Mouse (Mus musculus): ENCODE results near the gene Dpm3. TPM values are rescaled to one million over a fixed set of nuclear protein-coding genes. Genes with fewer than 3 reads are reported as not detected.

Dpm3 gene
- polyA plus RNA-seq, 1 experiment, result 26.1 TPM

DNA sequence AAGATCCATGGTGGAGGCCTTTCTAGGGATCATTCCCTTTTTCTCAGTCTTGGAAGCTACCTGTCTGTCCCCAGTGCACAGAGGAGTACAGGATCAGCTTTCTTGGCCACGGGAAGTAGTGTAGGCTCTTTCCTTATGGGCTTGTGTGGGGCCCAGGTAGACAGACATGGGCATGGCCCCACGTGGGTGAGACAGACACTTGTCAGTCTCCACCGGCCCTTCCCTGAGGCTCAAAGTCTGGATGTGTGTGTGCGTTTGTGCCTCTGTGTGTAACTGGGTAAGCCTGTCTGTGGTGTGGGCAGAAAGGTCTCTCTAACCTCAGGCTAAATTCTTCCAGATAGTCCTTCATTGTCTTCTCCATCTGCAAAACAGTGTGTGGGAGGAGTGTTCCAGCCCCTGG lies 45.9 kb downstream of the Dpm3 start:
- Histone ChIP-seq H3K27me3 (ENCODE audit: control insufficient read depth) (peaks cover 6% of the 10 kb centered on the region), H3K4me1 (ENCODE audit: control insufficient read depth) (no peaks in the 10 kb centered on the region), H3K9me3 (ENCODE audit: control insufficient read depth, low read length) (no peaks in the 10 kb centered on the region), H3K36me3 (ENCODE audit: control insufficient read depth) (no peaks in the 10 kb centered on the region), H3K4me3 (replicated peaks) (no peak overlapping the region)
- no peak for TF ChIP-seq GATA1 (IDR thresholded peaks at IDR 0.05; ENCODE audit: low read length)

DNA sequence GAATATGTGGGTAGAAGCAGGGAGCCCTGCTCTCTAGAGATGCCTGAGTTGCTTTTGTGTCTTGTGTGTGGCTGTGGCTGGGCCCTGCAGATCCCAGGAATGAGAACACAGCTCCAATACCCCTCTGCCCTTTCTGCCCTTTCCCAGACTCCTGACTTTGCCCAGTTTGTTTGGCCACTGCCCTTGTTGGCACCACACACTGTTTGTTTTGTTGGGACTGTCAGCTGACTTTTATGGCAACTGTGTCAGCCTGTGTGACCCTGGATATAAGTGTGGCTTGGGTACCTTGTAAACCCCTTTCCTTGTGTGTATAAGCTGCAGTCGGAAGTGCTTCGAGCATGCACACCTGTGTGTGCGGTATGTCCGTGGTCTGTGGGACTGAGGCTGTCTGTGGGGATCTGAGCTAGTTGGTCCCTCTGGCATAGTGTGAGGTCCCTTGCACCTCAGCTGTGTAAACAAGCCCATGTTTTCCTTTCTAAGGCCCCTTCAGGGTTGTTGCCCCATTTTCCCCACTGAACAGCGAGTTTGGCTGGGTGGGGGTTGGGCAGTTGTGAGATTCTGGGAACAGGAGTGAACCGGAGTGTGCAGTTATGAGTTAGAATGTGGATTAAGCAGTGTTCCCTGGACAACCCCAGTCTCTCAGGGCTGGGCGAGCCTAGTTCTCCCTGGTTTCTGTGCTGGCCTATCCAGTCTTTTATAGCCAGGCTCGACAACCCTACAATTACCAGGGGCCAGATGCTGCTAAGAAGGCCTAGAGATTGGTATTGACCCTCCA lies 46.6 kb downstream of the Dpm3 start:
- Histone ChIP-seq H3K4me3 (replicated peaks) (no peak overlapping the region), H3K4me1 (ENCODE audit: control insufficient read depth) (no peaks in the 10 kb centered on the region), H3K9me3 (ENCODE audit: control insufficient read depth, low read length) (no peaks in the 10 kb centered on the region), H3K36me3 (ENCODE audit: control insufficient read depth) (no peaks in the 10 kb centered on the region), H3K27me3 (ENCODE audit: control insufficient read depth) (peaks cover 2% of the 10 kb centered on the region; the same call in 1 of the 2 replicates)
- TF ChIP-seq GATA1 (IDR thresholded peaks at IDR 0.05; ENCODE audit: low read length) (no peak), TAL1 (IDR thresholded peaks at IDR 0.05; ENCODE audit: low read length) (no peak)

DNA sequence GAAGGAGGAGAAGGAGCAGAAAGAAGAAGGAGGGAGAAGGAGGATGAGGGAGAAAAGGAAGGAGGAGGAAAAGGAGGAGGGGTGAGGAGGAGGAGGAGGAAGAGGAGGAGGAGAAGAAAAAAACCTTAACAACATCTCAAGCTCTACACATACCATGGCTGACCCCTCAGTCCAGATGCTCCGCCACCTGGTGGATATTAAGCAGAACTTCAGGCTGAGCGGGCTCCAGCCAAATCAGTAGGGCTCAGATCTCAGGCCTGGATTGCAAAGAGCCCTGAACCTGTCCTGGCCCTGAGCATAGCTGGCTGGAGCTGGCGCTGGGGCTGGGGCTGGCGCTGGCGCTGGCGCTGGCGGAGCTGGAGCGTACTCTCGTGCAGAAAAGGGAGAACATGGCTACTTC lies 48.9 kb downstream of the Dpm3 start:
- Histone ChIP-seq H3K36me3 (ENCODE audit: control insufficient read depth) (no peaks in the 10 kb centered on the region), H3K9me3 (ENCODE audit: control insufficient read depth, low read length) (no peaks in the 10 kb centered on the region), H3K4me3 (replicated peaks) (no peak overlapping the region), H3K4me1 (ENCODE audit: control insufficient read depth) (no peaks in the 10 kb centered on the region), H3K27me3 (ENCODE audit: control insufficient read depth) (no peaks in the 10 kb centered on the region; the same call in 1 of the 2 replicates)
- no peak for TF ChIP-seq TAL1 (IDR thresholded peaks at IDR 0.05; ENCODE audit: low read length)
- TF ChIP-seq GATA1 (IDR thresholded peaks at IDR 0.05; ENCODE audit: low read length), result no peak

DNA sequence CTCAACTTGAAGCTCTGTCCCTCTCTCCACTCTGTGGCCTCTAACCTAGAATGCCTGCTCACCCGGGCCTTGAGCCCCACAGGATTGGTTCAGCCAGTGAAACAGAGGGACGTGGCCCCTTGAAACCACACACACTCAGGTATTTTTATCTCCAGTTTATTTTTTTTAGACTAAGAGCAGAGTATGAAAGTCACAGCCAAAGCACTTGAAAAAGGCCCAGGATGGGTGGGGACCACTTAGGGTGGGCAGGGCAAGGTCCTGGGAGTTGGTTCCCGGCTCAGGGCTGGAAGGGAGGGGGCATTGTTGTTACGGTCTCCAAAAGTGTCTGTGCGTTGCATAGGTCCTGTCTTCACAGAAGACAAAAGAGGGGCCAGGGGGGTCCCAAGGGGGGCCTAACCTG lies 55.2 kb downstream of the Dpm3 start:
- H3K4me3 ChIP-seq (replicated peaks), result no peak overlapping the region
- peaks cover 42% of the 10 kb centered on the region for H3K27me3 ChIP-seq (ENCODE audit: control insufficient read depth)
- no peaks in the 10 kb centered on the region for H3K36me3 ChIP-seq (ENCODE audit: control insufficient read depth)
- no peaks in the 10 kb centered on the region; the same call in 1 of the 2 replicates for H3K9me3 ChIP-seq (ENCODE audit: control insufficient read depth, low read length)
- peaks cover 4% of the 10 kb centered on the region for H3K4me1 ChIP-seq (ENCODE audit: control insufficient read depth)
- TF ChIP-seq TAL1 (IDR thresholded peaks at IDR 0.05; ENCODE audit: low read length) (no peak), GATA1 (IDR thresholded peaks at IDR 0.05; ENCODE audit: low read length) (no peak)

DNA sequence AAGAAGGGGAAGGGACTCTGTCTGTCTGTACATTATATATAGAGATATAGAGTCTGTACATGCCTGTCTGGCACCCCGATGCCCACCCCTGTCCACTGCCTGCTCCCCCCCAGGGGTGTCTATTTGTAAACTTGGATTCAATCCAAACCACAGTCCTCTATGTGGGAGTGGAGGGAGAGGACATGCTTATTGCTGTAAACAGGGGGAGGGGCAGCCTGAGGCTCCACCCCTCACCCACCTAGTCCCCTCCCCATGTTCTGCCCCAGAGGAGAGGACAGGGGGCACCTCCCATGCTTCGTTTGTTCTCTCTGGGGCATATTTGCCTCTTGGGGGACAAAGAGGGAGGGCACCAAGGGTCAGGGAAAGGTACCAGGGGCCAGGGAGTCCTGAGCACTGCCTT lies 55.6 kb downstream of the Dpm3 start:
- H3K27me3 ChIP-seq (ENCODE audit: control insufficient read depth), result peaks cover 47% of the 10 kb centered on the region
- TF ChIP-seq TAL1 (IDR thresholded peaks at IDR 0.05; ENCODE audit: low read length), result no peak
- no peak for TF ChIP-seq GATA1 (IDR thresholded peaks at IDR 0.05; ENCODE audit: low read length)
- peaks cover 4% of the 10 kb centered on the region for H3K4me1 ChIP-seq (ENCODE audit: control insufficient read depth)
- no peaks in the 10 kb centered on the region; the same call in 1 of the 2 replicates for H3K9me3 ChIP-seq (ENCODE audit: control insufficient read depth, low read length)
- no peaks in the 10 kb centered on the region for H3K36me3 ChIP-seq (ENCODE audit: control insufficient read depth)
- no peak overlapping the region for H3K4me3 ChIP-seq (replicated peaks)

DNA sequence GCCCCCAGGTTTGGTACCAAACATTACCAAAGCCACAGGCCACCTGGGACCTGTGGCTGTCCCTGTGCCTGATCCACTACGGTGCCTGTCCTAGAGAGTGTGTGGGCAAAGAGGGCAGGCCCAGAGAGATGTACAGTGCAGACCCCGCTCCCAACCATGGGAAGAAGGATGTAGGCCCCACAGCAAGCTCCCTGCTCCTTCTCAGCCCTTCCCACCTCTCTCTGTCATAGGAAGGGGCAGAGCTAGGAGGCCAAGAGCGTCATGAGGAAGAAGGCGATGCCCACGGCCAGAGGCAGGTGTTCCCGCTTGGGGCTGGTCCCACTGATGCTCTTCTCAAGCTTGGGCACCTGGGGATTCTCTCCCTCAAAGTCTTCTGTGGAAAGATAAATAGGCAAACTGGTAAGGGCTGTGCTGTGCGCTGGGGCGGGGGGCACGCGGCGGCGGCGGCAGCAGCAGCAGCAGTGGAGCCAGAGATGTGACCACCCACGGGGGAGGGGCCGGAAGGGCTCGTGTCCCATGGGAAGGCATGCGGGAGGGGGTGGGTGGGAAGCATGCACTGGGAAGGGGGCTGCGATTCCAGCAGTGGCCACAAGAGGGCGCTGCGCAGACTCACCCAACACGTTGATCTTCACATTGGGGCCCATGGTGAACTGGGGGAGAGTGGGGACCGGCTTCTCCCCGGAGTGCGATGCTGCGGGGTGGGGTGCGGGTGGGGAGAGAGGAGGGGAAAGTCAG lies 56.2 kb downstream of the Dpm3 start:
- TF ChIP-seq TAL1 (IDR thresholded peaks at IDR 0.05; ENCODE audit: low read length) (no peak), GATA1 (IDR thresholded peaks at IDR 0.05; ENCODE audit: low read length) (no peak)
- Histone ChIP-seq H3K36me3 (ENCODE audit: control insufficient read depth) (no peaks in the 10 kb centered on the region), H3K4me1 (ENCODE audit: control insufficient read depth) (peaks cover 4% of the 10 kb centered on the region), H3K4me3 (replicated peaks) (no peak overlapping the region), H3K27me3 (ENCODE audit: control insufficient read depth) (peaks cover 52% of the 10 kb centered on the region), H3K9me3 (ENCODE audit: control insufficient read depth, low read length) (peaks cover 2% of the 10 kb centered on the region; the same call in 1 of the 2 replicates)

DNA sequence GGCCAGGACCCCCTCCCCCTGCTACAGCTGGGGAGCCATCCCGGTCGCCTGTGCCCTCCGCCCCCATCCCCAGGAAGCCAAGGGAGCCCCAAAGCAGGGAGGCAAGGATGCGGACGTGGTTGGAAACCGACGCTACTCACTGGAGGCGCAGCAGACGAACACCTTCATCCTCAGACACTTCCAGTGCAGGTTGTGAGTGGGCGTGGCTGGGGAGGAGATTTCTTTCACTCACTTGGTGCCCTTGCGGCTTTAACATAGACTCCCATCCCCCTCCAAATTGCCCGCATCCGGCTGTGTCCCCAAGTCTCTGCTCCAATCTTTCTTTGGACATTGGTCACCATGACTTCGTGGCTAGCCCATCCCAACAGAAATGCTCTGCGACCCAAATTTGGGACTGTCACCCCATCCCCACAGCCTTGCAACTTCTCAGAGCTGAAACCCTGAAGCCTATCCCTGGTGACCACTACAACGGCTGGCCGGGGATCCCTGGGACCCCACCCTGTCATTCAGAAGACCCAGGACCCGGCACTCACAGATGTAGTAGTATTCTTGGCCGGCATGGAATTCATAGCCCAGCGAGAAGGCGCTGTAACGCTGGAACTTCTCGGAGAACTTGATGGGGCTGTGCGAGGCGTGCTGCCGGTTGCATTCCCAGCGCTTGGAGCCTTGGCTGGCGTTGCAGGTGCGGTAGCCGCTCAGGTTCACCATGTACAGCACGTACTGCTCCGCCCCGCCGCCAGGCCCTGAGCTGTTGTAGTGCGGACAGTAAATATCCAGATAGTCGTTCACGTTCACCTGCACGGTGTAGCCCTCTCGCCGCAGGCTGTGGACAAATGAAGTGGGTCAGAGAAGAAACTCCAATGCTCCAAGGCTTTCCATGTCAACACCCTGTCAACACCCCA lies 57.0 kb downstream of the Dpm3 start:
- H3K4me3 ChIP-seq (replicated peaks), result no peak overlapping the region

More for the DNA sequence above, 57.0 kb downstream of the Dpm3 start:
- Histone ChIP-seq H3K36me3 (ENCODE audit: control insufficient read depth) (no peaks in the 10 kb centered on the region), H3K4me1 (ENCODE audit: control insufficient read depth) (peaks cover 6% of the 10 kb centered on the region), H3K9me3 (ENCODE audit: control insufficient read depth, low read length) (peaks cover 7% of the 10 kb centered on the region; the same call in 1 of the 2 replicates), H3K27me3 (ENCODE audit: control insufficient read depth) (peaks cover 60% of the 10 kb centered on the region)
- TF ChIP-seq TAL1 (IDR thresholded peaks at IDR 0.05; ENCODE audit: low read length), result no peak

Other genes with a start within 250 kb of the Dpm3 start
- 0.34 and 0.49 TPM in 2 replicates for gene Rusc1, start 166.0 kb upstream of the Dpm3 start, polyA plus RNA-seq (2012)
- gene Gm43738, start 158.3 kb upstream of the Dpm3 start, polyA plus RNA-seq (2012), result 0.09 TPM in 1 of 2 replicates, not detected in the other
- gene Fdps, start 157.4 kb upstream of the Dpm3 start, polyA plus RNA-seq (2012), result 1.1 and 1.3 TPM in 2 replicates
- 50.9 and 55.5 TPM in 2 replicates for gene Pklr, start 123.2 kb upstream of the Dpm3 start, polyA plus RNA-seq (2012)
- 0.02 TPM in 2 replicates for gene Hcn3, start 99.2 kb upstream of the Dpm3 start, polyA plus RNA-seq (2012)
- gene Clk2, start 94.6 kb upstream of the Dpm3 start, polyA plus RNA-seq (2012), result 2.4 and 3.0 TPM in 2 replicates
- 18.8 and 19.5 TPM in 2 replicates for gene Scamp3, start 81.9 kb upstream of the Dpm3 start, polyA plus RNA-seq (2012)
- gene Fam189b, start 76.2 kb upstream of the Dpm3 start, polyA plus RNA-seq (2012), result 0.60 and 0.84 TPM in 2 replicates
- gene Gba, start 56.4 kb upstream of the Dpm3 start, polyA plus RNA-seq (2012), result 0.40 and 0.57 TPM in 2 replicates
- 0.03 and 0.04 TPM in 2 replicates for gene Thbs3, start 44.2 kb upstream of the Dpm3 start, polyA plus RNA-seq (2012)
- gene Mtx1, start 32.3 kb upstream of the Dpm3 start, polyA plus RNA-seq (2012), result 29.8 and 31.7 TPM in 2 replicates
- gene Muc1, start 30.3 kb upstream of the Dpm3 start, polyA plus RNA-seq (2012), result not detected in 2 replicates
- gene Krtcap2, start 13.4 kb upstream of the Dpm3 start, polyA plus RNA-seq (2012), result 4.0 and 4.8 TPM in 2 replicates
- 0.02 TPM in 1 of 2 replicates, not detected in the other for gene Trim46, start 13.0 kb upstream of the Dpm3 start, polyA plus RNA-seq (2012)
- gene Slc50a1, start 11.2 kb downstream of the Dpm3 start, polyA plus RNA-seq (2012), result 0.07 and 0.18 TPM in 2 replicates
- 0.03 and 0.04 TPM in 2 replicates for gene Efna1, start 21.8 kb downstream of the Dpm3 start, polyA plus RNA-seq (2012)
- not detected in 2 replicates for gene Efna3, start 63.6 kb downstream of the Dpm3 start, polyA plus RNA-seq (2012)
- gene Efna4, start 78.7 kb downstream of the Dpm3 start, polyA plus RNA-seq (2012), result not detected in 2 replicates
- gene Adam15, start 90.6 kb downstream of the Dpm3 start, polyA plus RNA-seq (2012), result 0.50 and 0.70 TPM in 2 replicates
- gene Dcst2, start 102.6 kb downstream of the Dpm3 start, polyA plus RNA-seq (2012), result not detected in 2 replicates
- 0.10 TPM in 1 of 2 replicates, not detected in the other for gene Dcst1, start 105.9 kb downstream of the Dpm3 start, polyA plus RNA-seq (2012)
- gene Zbtb7b, start 135.4 kb downstream of the Dpm3 start, polyA plus RNA-seq (2012), result 0.38 and 0.46 TPM in 2 replicates
- 0.04 TPM in 1 of 2 replicates, not detected in the other for gene Lenep, start 143.4 kb downstream of the Dpm3 start, polyA plus RNA-seq (2012)
- 1.3 and 1.6 TPM in 2 replicates for gene Flad1, start 152.5 kb downstream of the Dpm3 start, polyA plus RNA-seq (2012)
- 6.9 and 7.4 TPM in 2 replicates for gene Cks1b, start 159.0 kb downstream of the Dpm3 start, polyA plus RNA-seq (2012)
- 11.4 and 12.7 TPM in 2 replicates for gene Shc1, start 159.1 kb downstream of the Dpm3 start, polyA plus RNA-seq (2012)
- gene Pygo2, start 170.9 kb downstream of the Dpm3 start, polyA plus RNA-seq (2012), result 5.9 TPM in 2 replicates
- gene Pbxip1, start 177.3 kb downstream of the Dpm3 start, polyA plus RNA-seq (2012), result 0.13 and 0.21 TPM in 2 replicates
- gene Pmvk, start 195.2 kb downstream of the Dpm3 start, polyA plus RNA-seq (2012), result 1.3 and 1.4 TPM in 2 replicates